16 mouse cellular contexts compared by ENCODE assay signal in the genomic region with DNA sequence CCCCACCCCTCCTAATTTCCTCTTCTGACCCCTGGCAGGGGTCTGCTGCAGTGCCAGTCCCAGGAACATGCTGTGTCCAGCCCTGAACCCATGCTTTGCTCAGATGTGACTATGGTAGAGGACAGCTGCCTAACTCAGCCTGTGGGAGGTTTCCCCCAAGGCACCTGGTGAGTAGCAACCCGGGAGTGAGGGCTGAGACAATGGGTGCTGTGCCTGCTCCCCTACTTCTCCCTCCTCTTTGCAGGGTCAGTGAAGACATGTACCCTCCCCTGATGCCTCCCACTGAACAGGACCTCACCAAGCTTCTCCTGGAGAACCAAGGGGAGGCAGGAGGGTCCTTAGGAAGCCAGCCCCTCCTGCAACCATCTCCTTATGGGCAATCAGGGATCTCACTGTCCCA. TPM values are rescaled to one million over a fixed set of nuclear protein-coding genes. Genes with fewer than 3 reads are reported as not detected.
"Had no signal": no experiment of that assay in that cellular context is flagged by ENCODE, and none has a peak within 500 bp of the region (broad histone marks: within the 10 kb centered on the region; RNA-seq: fewer than 3 reads in every experiment).

No protein-coding gene starts in this region.

- DNase-seq: kidney, adult 18-20 months; kidney, adult 9 months; kidney, postnatal 14 days; kidney, postnatal 4 days; liver, embryonic 13.5 days; lung, adult 2 months; lung, postnatal 14 days; lung, postnatal 4 days; midbrain, embryonic 14.5 days; retina, postnatal 1 day; right cerebral cortex, postnatal 4 days; spleen, adult 18-20 months; thymus, postnatal 25 days had no signal

- H3K9ac ChIP-seq: liver, embryonic 13.5 days; neural tube, embryonic 13.5 days; stomach, embryonic 15.5 days had no signal

- H3K4me2 ChIP-seq: liver, embryonic 13.5 days; midbrain, embryonic 11.5 days; neural tube, embryonic 13.5 days; stomach, embryonic 15.5 days had no signal

- H3K4me3 ChIP-seq: liver, embryonic 13.5 days; neural tube, embryonic 13.5 days; stomach, embryonic 15.5 days had no signal

- H3K27me3 ChIP-seq: stomach, embryonic 15.5 days had no signal

- H3K36me3 ChIP-seq: neural tube, embryonic 13.5 days had no signal

- H3K9me3 ChIP-seq: liver, embryonic 13.5 days; neural tube, embryonic 13.5 days; stomach, embryonic 15.5 days had no signal

- H3K27ac ChIP-seq: liver, embryonic 13.5 days; neural tube, embryonic 13.5 days; stomach, embryonic 15.5 days had no signal

RNA-seq across cellular contexts. Expression of a gene that starts 45.4 kb away (rescaled TPM):
- polyA plus RNA-seq: midbrain, embryonic 14.5 days had no signal
